Mouse (Mus musculus): ENCODE results near the gene Gm20388. TPM values are rescaled to one million over a fixed set of nuclear protein-coding genes. Genes with fewer than 3 reads are reported as not detected.

Gene Gm20388
- polyA plus RNA-seq, 1 experiment from 2014 or later: not detected

DNA sequence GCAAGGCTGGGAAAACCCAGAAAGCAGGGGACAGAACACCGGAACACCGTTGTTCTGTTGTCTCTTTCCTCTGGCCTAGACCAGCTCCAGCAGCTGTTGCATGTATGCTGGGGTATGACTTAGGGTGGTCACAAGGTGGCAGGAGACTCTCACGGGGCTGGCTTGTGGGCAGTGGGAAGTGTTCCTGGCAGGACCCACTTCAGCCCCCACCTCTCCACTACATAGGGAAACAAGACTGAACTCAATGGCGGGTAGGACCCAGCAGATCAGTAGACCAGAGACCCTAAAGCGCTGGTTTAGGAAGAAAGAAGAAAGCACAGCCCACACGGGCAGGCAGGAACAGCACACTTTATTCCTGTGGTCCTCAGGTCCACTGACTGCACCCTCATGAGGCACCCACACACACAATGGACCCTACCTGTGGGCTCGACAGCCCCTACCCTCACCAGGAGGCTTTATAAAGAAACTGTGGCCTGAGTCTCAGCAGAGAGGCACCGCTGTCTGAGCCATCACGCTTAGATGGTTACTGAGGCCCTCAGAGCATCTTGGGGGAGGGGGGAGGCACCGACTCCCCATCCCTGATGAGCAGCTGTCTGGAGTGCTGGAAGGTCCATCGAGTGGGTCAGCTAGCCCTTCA lies 2522.7 kb downstream of the Gm20388 start:
- peak overlapping the region; percentile 59; the same call in 1 of the 2 replicates for H3K4me3 ChIP-seq (ENCODE audit: low read length)
- peak overlapping the region; percentile 90; the same call in 1 of the 2 replicates for H3K4me2 ChIP-seq (replicated peaks; ENCODE audit: low read depth, low read length)
- H3K9ac ChIP-seq (ENCODE audit: low read depth, low read length): peak overlapping the region; percentile 75; the same call in 1 of the 2 replicates
- no peaks in the 10 kb centered on the region for H3K27me3 ChIP-seq (ENCODE audit: control insufficient read depth, insufficient read depth, low read length)
- H3K36me3 ChIP-seq (ENCODE audit: control insufficient read depth, insufficient read depth, low read length): peaks cover 30% of the 10 kb centered on the region
- peak overlapping the region; percentile 65; the same call in 1 of the 2 replicates for H3K27ac ChIP-seq (ENCODE audit: low read depth, low read length)
- peaks cover 24% of the 10 kb centered on the region for H3K4me1 ChIP-seq (ENCODE audit: control insufficient read depth, insufficient read depth, low read length)
- ATAC-seq (ENCODE audit: low FRiP score, low TSS enrichment): peak; percentile 45; the same call in 1 of the 2 replicates
- H3K9me3 ChIP-seq (ENCODE audit: control insufficient read depth, low read length): no peaks in the 10 kb centered on the region
- WGBS: 66% methylated on average over 11 of the region's 11 CpGs

DNA sequence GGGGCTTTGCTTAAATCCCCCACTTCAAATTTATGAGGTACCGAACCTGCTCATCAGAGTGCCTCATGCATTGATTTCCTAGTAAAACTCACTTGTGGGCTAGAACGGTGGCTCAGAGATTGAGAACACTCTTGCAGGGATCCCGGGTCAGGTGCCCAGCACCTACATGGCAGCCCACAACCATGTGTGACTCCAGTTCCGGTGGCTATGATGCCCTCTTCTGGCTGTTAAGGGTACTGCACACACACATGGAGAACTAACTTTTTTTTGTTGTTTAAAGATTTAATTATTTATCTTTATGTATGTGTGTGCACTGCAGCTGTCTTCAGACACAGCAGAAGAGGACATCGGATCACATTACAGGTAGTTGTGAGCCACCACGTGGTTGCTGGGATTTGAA lies 2524.7 kb downstream of the Gm20388 start:
- peaks cover 37% of the 10 kb centered on the region for H3K36me3 ChIP-seq (ENCODE audit: control insufficient read depth, insufficient read depth, low read length)
- no peak overlapping the region for H3K9ac ChIP-seq (ENCODE audit: low read depth, low read length)
- peaks cover 27% of the 10 kb centered on the region for H3K4me1 ChIP-seq (ENCODE audit: control insufficient read depth, insufficient read depth, low read length)
- no peak overlapping the region for H3K4me2 ChIP-seq (replicated peaks; ENCODE audit: low read depth, low read length)
- H3K27ac ChIP-seq (ENCODE audit: low read depth, low read length): no peak overlapping the region
- ATAC-seq (ENCODE audit: low FRiP score, low TSS enrichment): no peak
- no peaks in the 10 kb centered on the region for H3K27me3 ChIP-seq (ENCODE audit: control insufficient read depth, insufficient read depth, low read length)
- H3K9me3 ChIP-seq (ENCODE audit: control insufficient read depth, low read length): no peaks in the 10 kb centered on the region
- WGBS: 88% methylated on average over 6 of the region's 6 CpGs
- H3K4me3 ChIP-seq (ENCODE audit: low read length): no peak overlapping the region

DNA sequence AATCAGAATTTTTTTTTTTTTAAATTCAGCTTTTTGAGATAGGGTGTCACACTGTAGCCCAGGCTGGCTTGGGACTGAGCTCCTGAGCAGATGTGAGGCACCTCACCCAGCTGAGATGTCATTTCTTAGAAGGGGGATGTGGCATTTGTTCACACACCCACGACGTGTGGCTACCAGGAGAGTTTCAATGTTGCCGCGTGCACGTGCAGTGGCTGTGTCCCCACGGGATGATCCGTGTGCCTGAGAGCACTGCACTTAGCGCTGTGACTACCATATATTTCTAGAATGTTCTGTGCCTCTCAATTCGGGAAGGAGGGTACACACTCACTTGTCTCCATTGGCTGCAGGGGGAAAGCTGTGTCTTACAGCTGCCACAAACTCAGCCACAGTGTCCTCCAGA lies 2525.5 kb downstream of the Gm20388 start:
- Histone ChIP-seq H3K4me2 (replicated peaks; ENCODE audit: low read depth, low read length) (no peak overlapping the region), H3K4me3 (ENCODE audit: low read length) (no peak overlapping the region), H3K27ac (ENCODE audit: low read depth, low read length) (no peak overlapping the region), H3K9me3 (ENCODE audit: control insufficient read depth, low read length) (no peaks in the 10 kb centered on the region), H3K36me3 (ENCODE audit: control insufficient read depth, insufficient read depth, low read length) (peaks cover 37% of the 10 kb centered on the region), H3K4me1 (ENCODE audit: control insufficient read depth, insufficient read depth, low read length) (peaks cover 27% of the 10 kb centered on the region), H3K27me3 (ENCODE audit: control insufficient read depth, insufficient read depth, low read length) (no peaks in the 10 kb centered on the region), H3K9ac (ENCODE audit: low read depth, low read length) (no peak overlapping the region)
- ATAC-seq (ENCODE audit: low FRiP score, low TSS enrichment): no peak
- 93% methylated on average over 9 of the region's 9 CpGs for WGBS

DNA sequence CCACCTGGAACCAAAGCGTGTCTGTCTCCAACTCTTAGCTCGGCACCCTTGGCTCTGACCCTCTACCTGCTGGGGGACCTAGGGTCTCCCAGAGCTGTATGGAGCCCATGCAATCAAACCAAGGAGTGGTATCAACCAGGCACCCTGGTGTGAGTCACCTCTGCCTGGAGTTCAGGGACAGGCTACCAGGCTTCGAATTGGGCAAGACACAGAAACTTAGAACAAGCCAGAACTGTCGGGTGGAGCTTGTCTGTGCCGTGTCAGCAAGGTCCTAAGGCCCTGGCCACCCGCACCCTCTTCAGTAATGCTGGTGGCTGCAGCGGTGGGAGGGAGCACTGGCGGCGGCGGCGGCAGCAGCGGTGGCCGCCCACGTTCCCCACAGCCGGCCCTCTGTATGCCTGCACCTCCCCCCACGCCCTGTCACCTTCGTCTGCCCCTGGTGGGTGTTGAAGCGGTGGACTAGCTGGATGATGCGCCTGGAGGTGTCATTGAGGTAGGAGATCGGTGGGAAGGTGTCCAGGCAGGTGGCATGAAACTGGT lies 2526.0 kb downstream of the Gm20388 start:
- ATAC-seq (ENCODE audit: low FRiP score, low TSS enrichment): no peak
- Histone ChIP-seq H3K9ac (ENCODE audit: low read depth, low read length) (no peak overlapping the region), H3K4me1 (ENCODE audit: control insufficient read depth, insufficient read depth, low read length) (peaks cover 25% of the 10 kb centered on the region), H3K4me3 (ENCODE audit: low read length) (no peak overlapping the region), H3K27ac (ENCODE audit: low read depth, low read length) (no peak overlapping the region), H3K27me3 (ENCODE audit: control insufficient read depth, insufficient read depth, low read length) (no peaks in the 10 kb centered on the region), H3K4me2 (replicated peaks; ENCODE audit: low read depth, low read length) (no peak overlapping the region), H3K36me3 (ENCODE audit: control insufficient read depth, insufficient read depth, low read length) (peaks cover 37% of the 10 kb centered on the region), H3K9me3 (ENCODE audit: control insufficient read depth, low read length) (no peaks in the 10 kb centered on the region)
- 88% methylated on average over 20 of the region's 20 CpGs for WGBS

DNA sequence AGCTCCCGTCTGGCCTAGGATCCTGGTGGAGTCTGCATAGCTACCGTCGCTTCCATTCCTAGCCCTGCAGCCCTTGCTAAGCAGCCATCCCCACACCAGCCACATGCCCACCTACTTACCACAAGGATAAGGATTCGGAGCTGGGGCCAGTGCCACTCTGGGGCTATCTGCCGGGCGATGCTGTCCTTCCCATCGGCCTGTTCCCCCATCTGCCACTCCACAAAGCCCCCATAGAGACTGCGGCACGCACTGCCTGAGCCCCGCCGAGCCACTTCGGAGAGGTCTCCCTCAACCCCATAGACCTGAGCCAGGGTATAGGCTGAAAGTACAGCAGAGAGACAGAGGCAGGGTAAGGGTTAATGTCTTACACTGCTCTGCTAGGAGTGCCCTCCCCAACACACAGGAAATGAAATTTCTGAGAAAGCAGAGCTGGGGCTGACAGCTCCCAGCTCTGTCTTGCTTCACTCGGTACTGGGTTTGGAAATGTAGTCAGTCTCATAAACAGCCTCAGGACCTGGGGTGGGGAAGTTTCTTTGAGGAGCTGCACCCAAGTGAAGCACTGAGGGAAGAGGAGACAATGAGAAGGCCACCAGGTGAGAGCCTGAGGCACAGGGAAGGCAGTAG lies 2527.2 kb downstream of the Gm20388 start:
- H3K36me3 ChIP-seq (ENCODE audit: control insufficient read depth, insufficient read depth, low read length): peaks cover 37% of the 10 kb centered on the region

DNA sequence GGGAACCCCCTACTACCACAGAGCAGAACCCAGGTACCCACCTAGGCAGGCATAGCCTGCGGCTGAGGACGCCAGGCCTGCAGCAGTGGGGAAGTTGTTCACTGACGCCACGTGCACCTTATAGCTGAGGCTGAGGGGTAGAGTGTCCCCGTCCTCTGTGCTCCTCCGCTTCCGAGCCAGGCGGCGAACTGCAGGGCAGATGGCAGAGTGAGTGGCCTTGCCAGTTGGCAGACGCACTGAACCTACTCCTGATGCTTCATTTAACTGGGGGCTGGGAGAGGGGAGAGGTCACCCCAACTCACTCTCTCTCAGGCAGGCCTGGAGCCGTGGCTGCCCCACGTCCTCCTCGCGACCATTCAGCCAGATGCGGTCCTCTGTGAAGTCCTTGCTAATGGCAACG lies 2528.7 kb downstream of the Gm20388 start:
- Histone ChIP-seq H3K27ac (ENCODE audit: low read depth, low read length) (no peak overlapping the region), H3K4me3 (ENCODE audit: low read length) (no peak overlapping the region), H3K36me3 (ENCODE audit: control insufficient read depth, insufficient read depth, low read length) (peaks cover 33% of the 10 kb centered on the region; the same call in 1 of the 2 replicates), H3K9me3 (ENCODE audit: control insufficient read depth, low read length) (no peaks in the 10 kb centered on the region), H3K4me2 (replicated peaks; ENCODE audit: low read depth, low read length) (no peak overlapping the region), H3K27me3 (ENCODE audit: control insufficient read depth, insufficient read depth, low read length) (no peaks in the 10 kb centered on the region), H3K9ac (ENCODE audit: low read depth, low read length) (no peak overlapping the region), H3K4me1 (ENCODE audit: control insufficient read depth, insufficient read depth, low read length) (peaks cover 16% of the 10 kb centered on the region; the same call in 1 of the 2 replicates)
- 96% methylated on average over 16 of the region's 16 CpGs for WGBS
- no peak for ATAC-seq (ENCODE audit: low FRiP score, low TSS enrichment)

More for the DNA sequence above, 2527.2 kb downstream of the Gm20388 start:
- no peak overlapping the region for H3K9ac ChIP-seq (ENCODE audit: low read depth, low read length)
- WGBS: 86% methylated on average over 13 of the region's 13 CpGs
- no peak overlapping the region for H3K4me2 ChIP-seq (replicated peaks; ENCODE audit: low read depth, low read length)
- no peak for ATAC-seq (ENCODE audit: low FRiP score, low TSS enrichment)
- H3K27me3 ChIP-seq (ENCODE audit: control insufficient read depth, insufficient read depth, low read length): no peaks in the 10 kb centered on the region
- no peak overlapping the region for H3K4me3 ChIP-seq (ENCODE audit: low read length)
- no peak overlapping the region; the same call in 1 of the 2 replicates for H3K27ac ChIP-seq (ENCODE audit: low read depth, low read length)
- H3K9me3 ChIP-seq (ENCODE audit: control insufficient read depth, low read length): no peaks in the 10 kb centered on the region
- peaks cover 22% of the 10 kb centered on the region; the same call in 1 of the 2 replicates for H3K4me1 ChIP-seq (ENCODE audit: control insufficient read depth, insufficient read depth, low read length)

DNA sequence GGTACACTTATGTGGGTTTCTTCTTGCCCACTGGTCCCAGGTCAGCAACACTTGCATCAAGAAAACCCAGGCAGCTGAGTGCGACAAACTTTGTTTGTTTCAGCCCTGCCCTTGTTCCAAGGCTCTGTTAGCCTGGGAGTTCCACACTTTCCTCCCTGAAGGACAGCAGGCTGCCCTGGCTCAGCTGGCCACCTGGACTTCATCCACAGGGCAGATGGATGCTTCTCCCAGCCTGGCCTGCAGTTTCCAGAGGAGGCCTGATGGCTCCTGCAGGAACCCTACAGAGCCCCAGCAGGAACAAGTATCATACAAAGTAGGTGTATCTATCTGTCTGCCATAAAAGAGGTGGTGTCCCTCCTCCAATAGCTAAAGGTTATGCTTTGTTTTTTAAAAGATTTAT lies 2530.7 kb downstream of the Gm20388 start:
- H3K4me3 ChIP-seq (ENCODE audit: low read length): no peak overlapping the region
- 96% methylated on average over 1 of the region's 1 CpGs for WGBS
- H3K4me2 ChIP-seq (replicated peaks; ENCODE audit: low read depth, low read length): no peak overlapping the region
- H3K9me3 ChIP-seq (ENCODE audit: control insufficient read depth, low read length): no peaks in the 10 kb centered on the region
- H3K9ac ChIP-seq (ENCODE audit: low read depth, low read length): no peak overlapping the region
- peaks cover 17% of the 10 kb centered on the region; the same call in 1 of the 2 replicates for H3K36me3 ChIP-seq (ENCODE audit: control insufficient read depth, insufficient read depth, low read length)
- peaks cover 18% of the 10 kb centered on the region; the same call in 1 of the 2 replicates for H3K4me1 ChIP-seq (ENCODE audit: control insufficient read depth, insufficient read depth, low read length)
- no peaks in the 10 kb centered on the region for H3K27me3 ChIP-seq (ENCODE audit: control insufficient read depth, insufficient read depth, low read length)
- no peak for ATAC-seq (ENCODE audit: low FRiP score, low TSS enrichment)
- H3K27ac ChIP-seq (ENCODE audit: low read depth, low read length): no peak overlapping the region

DNA sequence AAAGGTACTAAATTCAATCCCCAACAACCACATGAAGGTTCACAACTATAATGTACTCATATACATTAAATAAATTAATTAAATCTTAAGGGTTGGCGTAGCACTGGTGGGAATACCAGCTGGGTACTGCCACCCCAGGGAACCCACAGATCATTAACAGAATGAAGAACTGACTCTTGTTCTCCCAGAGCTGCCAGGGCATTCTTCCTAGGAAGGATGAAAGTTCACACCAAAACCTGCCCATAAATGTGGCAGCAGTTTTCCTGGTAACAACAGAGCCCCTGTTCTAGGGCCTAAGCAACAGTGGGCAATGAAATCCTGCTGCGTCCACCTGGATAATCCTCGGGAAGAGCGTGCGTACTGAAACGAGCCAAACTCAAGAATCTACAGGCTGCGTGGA lies 2531.7 kb downstream of the Gm20388 start:
- no peak overlapping the region for H3K27ac ChIP-seq (ENCODE audit: low read depth, low read length)
- H3K4me1 ChIP-seq (ENCODE audit: control insufficient read depth, insufficient read depth, low read length): peaks cover 16% of the 10 kb centered on the region; the same call in 1 of the 2 replicates
- no peaks in the 10 kb centered on the region for H3K9me3 ChIP-seq (ENCODE audit: control insufficient read depth, low read length)
- WGBS: 15% methylated on average over 7 of the region's 7 CpGs
- H3K36me3 ChIP-seq (ENCODE audit: control insufficient read depth, insufficient read depth, low read length): peaks cover 7% of the 10 kb centered on the region; the same call in 1 of the 2 replicates
- H3K4me3 ChIP-seq (ENCODE audit: low read length): peak overlapping the region; percentile 77
- H3K27me3 ChIP-seq (ENCODE audit: control insufficient read depth, insufficient read depth, low read length): no peaks in the 10 kb centered on the region
- peak overlapping the region; percentile 72 for H3K9ac ChIP-seq (ENCODE audit: low read depth, low read length)
- peak overlapping the region; percentile 95 for H3K4me2 ChIP-seq (replicated peaks; ENCODE audit: low read depth, low read length)
- no peak for ATAC-seq (ENCODE audit: low FRiP score, low TSS enrichment)

DNA sequence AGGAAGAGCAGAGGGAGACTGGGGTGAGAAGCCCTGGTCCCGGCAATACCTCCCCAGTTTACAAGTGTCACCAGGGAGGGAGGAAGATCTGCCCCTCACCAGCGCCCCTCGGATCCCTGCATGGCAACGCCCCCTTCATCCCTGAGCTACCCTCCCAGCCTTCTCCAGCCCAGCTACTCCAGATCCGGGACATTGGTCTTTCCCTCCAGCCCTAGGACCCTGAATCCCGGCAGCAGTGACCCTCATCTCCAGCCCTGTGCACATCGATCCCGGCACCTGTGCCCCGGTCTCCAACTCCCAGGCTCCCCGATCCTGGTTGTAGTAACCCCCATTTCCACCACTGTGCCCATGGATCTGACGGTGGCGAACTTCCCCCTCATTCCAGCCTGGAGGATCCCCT lies 2532.1 kb downstream of the Gm20388 start:
- H3K27me3 ChIP-seq (ENCODE audit: control insufficient read depth, insufficient read depth, low read length): no peaks in the 10 kb centered on the region
- no peaks in the 10 kb centered on the region for H3K9me3 ChIP-seq (ENCODE audit: control insufficient read depth, low read length)
- peak overlapping the region; percentile 62 for H3K27ac ChIP-seq (ENCODE audit: low read depth, low read length)
- H3K9ac ChIP-seq (ENCODE audit: low read depth, low read length): peak overlapping the region; percentile 72
- peak; percentile 11 for ATAC-seq (ENCODE audit: low FRiP score, low TSS enrichment)
- H3K36me3 ChIP-seq (ENCODE audit: control insufficient read depth, insufficient read depth, low read length): peaks cover 6% of the 10 kb centered on the region; the same call in 1 of the 2 replicates
- peaks cover 16% of the 10 kb centered on the region; the same call in 1 of the 2 replicates for H3K4me1 ChIP-seq (ENCODE audit: control insufficient read depth, insufficient read depth, low read length)
- H3K4me3 ChIP-seq (ENCODE audit: low read length): peak overlapping the region; percentile 77
- under 1% methylated on average over 12 of the region's 12 CpGs for WGBS
- H3K4me2 ChIP-seq (replicated peaks; ENCODE audit: low read depth, low read length): peak overlapping the region; percentile 95
